Mouse (Mus musculus) monocyte, adult 5-6 weeks (primary cell): ENCODE measurements around the gene Zbtb8a. TPM values are rescaled to one million over a fixed set of nuclear protein-coding genes. Genes with fewer than 3 reads are reported as not detected.
"Not testable (repeated sequence)": the region's sequence is repeated elsewhere in the genome, so short reads cannot be mapped to it uniquely, and the experiment has no call there.

Experiments used
- ATAC-seq: fragments of 153-309, 156-312 bp; replicated peaks from 2 replicates; pipeline ENCODE4 v1.8.0; 2017; ENCODE audit warnings: mild to moderate bottlenecking; ENCODE audit not compliant: low TSS enrichment, insufficient number of reproducible peaks, severe bottlenecking, poor library complexity, low FRiP score
- total RNA-seq: library from RNA; stranded (forward); fragments of 200-1000, 200-491, 200-594 nt; gene quantifications from 3 replicates; pipeline ENCODE4 v1.2.3, GENCODE M21; 2017

Zbtb8a gene
- total RNA-seq, 1 experiment from 2014 or later: 4.5 TPM

GRCm38 (mm10) chr4:129382029-129382428 lies 4.1 kb upstream of the Zbtb8a start:
- no peak for ATAC-seq

- no peak for ATAC-seq
These were observed 3.2 kb upstream of the Zbtb8a start for GRCm38 (mm10) chr4:129381148-129381547.

GRCm38 (mm10) chr4:129379805-129380204 lies 1.9 kb upstream of the Zbtb8a start:
- no peak for ATAC-seq

GRCm38 (mm10) chr4:129376961-129377545 lies 863 bp downstream of the Zbtb8a start:
- 0 out of 2 replicates have a peak, but pooled peaks have one; percentile 43 for ATAC-seq

- ATAC-seq: no peak
These were observed 2.1 kb downstream of the Zbtb8a start for GRCm38 (mm10) chr4:129375821-129376220.

GRCm38 (mm10) chr4:129375000-129375399 lies 2.9 kb downstream of the Zbtb8a start:
- no peak for ATAC-seq

GRCm38 (mm10) chr4:129374219-129374755 lies 3.6 kb downstream of the Zbtb8a start:
- no peak for ATAC-seq

- ATAC-seq: no peak
These were observed 4.5 kb downstream of the Zbtb8a start for GRCm38 (mm10) chr4:129373202-129373976.

- ATAC-seq: no peak
These were observed 6.5 kb downstream of the Zbtb8a start for GRCm38 (mm10) chr4:129371391-129371790.

- peak; percentile 64 for ATAC-seq
These were observed 12.7 kb downstream of the Zbtb8a start for GRCm38 (mm10) chr4:129365224-129365623.

- ATAC-seq: no peak
These were observed 13.5 kb downstream of the Zbtb8a start for GRCm38 (mm10) chr4:129364379-129364778.

- ATAC-seq: no peak
These were observed 14.5 kb downstream of the Zbtb8a start for GRCm38 (mm10) chr4:129363463-129363862.

GRCm38 (mm10) chr4:129362771-129363170 lies 15.1 kb downstream of the Zbtb8a start:
- ATAC-seq: no peak

- ATAC-seq: not testable (repeated sequence)
These were observed 15.7 kb downstream of the Zbtb8a start for GRCm38 (mm10) chr4:129362238-129362637.

GRCm38 (mm10) chr4:129357613-129358163 lies 20.2 kb downstream of the Zbtb8a start:
- no peak for ATAC-seq

- no peak for ATAC-seq
These were observed 23.7 kb downstream of the Zbtb8a start for GRCm38 (mm10) chr4:129354236-129354635.

- no peak for ATAC-seq
These were observed 24.7 kb downstream of the Zbtb8a start for GRCm38 (mm10) chr4:129353176-129353575.

- no peak for ATAC-seq
These were observed 26.8 kb downstream of the Zbtb8a start for GRCm38 (mm10) chr4:129351111-129351510.

GRCm38 (mm10) chr4:129350644-129351043 lies 27.3 kb downstream of the Zbtb8a start:
- ATAC-seq: peak; percentile 87
